18 mouse cellular contexts compared by ENCODE assay signal in the genomic region with DNA sequence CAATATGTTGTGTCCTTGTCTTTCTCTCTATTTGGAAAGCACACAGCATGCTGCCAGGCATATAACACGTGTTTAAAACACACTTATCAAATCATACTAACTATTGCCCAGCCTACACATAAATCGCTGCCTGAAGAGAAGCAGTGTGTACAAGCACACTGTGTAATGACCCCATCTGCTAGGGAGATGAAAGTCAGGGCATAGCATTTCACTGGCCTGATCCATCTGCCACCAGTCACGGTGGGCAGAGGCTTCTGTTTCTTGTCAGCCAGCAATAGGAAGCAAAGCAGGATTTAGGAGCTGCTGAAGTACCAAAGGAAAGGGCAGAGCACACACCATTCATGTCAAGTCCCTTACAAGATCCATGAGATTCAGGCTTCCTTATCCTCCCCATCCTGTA.
DNase-seq lines count a peak whose midpoint lies in the region; ATAC-seq and TF ChIP-seq lines count a peak whose summit lies in the region.
"Had no signal": no experiment of that assay in that cellular context is flagged by ENCODE, and none has a peak within 500 bp of the region (broad histone marks: within the 10 kb centered on the region; RNA-seq: fewer than 3 reads in every experiment).

No protein-coding gene starts in this region.

- peak; percentile 67; the same call in 1 of the 2 replicates for ATAC-seq in hindbrain, postnatal 0 days
- ATAC-seq in hindbrain, embryonic 12.5 days (ENCODE audit: low FRiP score) = no peak
- 0 out of 2 replicates have a peak, but pooled peaks have one; percentile 31 for ATAC-seq in lung, embryonic 14.5 days (ENCODE audit: insufficient read depth)
- 0 out of 2 replicates have a peak, but pooled peaks have one; percentile 67 for ATAC-seq in embryonic facial prominence, embryonic 11.5 days (replicated peaks; ENCODE audit: insufficient number of reproducible peaks, low FRiP score, low TSS enrichment, low read depth)
- ATAC-seq: forebrain, embryonic 15.5 days had no signal

- no peaks in the 10 kb centered on the region for H3K36me3 ChIP-seq in hindbrain, postnatal 0 days (ENCODE audit: insufficient read depth, low read length)
- no peaks in the 10 kb centered on the region for H3K36me3 ChIP-seq in hindbrain, embryonic 12.5 days
- no peaks in the 10 kb centered on the region for H3K36me3 ChIP-seq in lung, embryonic 14.5 days (ENCODE audit: insufficient read depth)
- H3K36me3 ChIP-seq in embryonic facial prominence, embryonic 11.5 days (replicated peaks; ENCODE audit: control insufficient read depth, insufficient read depth, low read depth, low read length) = no peaks in the 10 kb centered on the region
- H3K36me3 ChIP-seq: forebrain, embryonic 15.5 days; G1E; heart, embryonic 10.5 days; lung, embryonic 15.5 days; neural tube, embryonic 13.5 days had no signal

- no peaks in the 10 kb centered on the region for H3K4me1 ChIP-seq in hindbrain, postnatal 0 days (ENCODE audit: insufficient read depth, low read length)
- H3K4me1 ChIP-seq in hindbrain, embryonic 12.5 days = no peaks in the 10 kb centered on the region
- no peaks in the 10 kb centered on the region for H3K4me1 ChIP-seq in lung, embryonic 14.5 days (ENCODE audit: insufficient read depth)
- no peaks in the 10 kb centered on the region for H3K4me1 ChIP-seq in embryonic facial prominence, embryonic 11.5 days (ENCODE audit: control insufficient read depth, insufficient read depth, low read length)
- H3K4me1 ChIP-seq: forebrain, embryonic 15.5 days; lung, embryonic 15.5 days had no signal

- H3K27ac ChIP-seq in hindbrain, postnatal 0 days = no peak overlapping the region
- H3K27ac ChIP-seq in hindbrain, embryonic 12.5 days = no peak overlapping the region
- no peak overlapping the region for H3K27ac ChIP-seq in lung, embryonic 14.5 days (ENCODE audit: low read depth)
- no peak overlapping the region for H3K27ac ChIP-seq in embryonic facial prominence, embryonic 11.5 days (replicated peaks; ENCODE audit: low read depth, low read length)
- H3K27ac ChIP-seq: forebrain, embryonic 15.5 days; heart, embryonic 10.5 days; lung, embryonic 15.5 days; neural tube, embryonic 13.5 days had no signal

- H3K4me3 ChIP-seq in hindbrain, postnatal 0 days (ENCODE audit: low read length) = no peak overlapping the region
- no peak overlapping the region for H3K4me3 ChIP-seq in hindbrain, embryonic 12.5 days
- H3K4me3 ChIP-seq in lung, embryonic 14.5 days (ENCODE audit: low read depth, low read length) = no peak overlapping the region
- no peak overlapping the region for H3K4me3 ChIP-seq in embryonic facial prominence, embryonic 11.5 days (ENCODE audit: low read depth, low read length)
- H3K4me3 ChIP-seq: forebrain, embryonic 15.5 days; heart, embryonic 10.5 days; lung, embryonic 15.5 days; neural tube, embryonic 13.5 days had no signal

- WGBS in hindbrain, postnatal 0 days = 55% methylated on average over 3 of the region's 3 CpGs
- WGBS in hindbrain, embryonic 12.5 days = 69% methylated on average over 3 of the region's 3 CpGs
- 17% methylated on average over 3 of the region's 3 CpGs for WGBS in lung, embryonic 14.5 days
- WGBS in embryonic facial prominence, embryonic 11.5 days = 47% methylated on average over 3 of the region's 3 CpGs

- no peaks in the 10 kb centered on the region for H3K27me3 ChIP-seq in hindbrain, postnatal 0 days (ENCODE audit: insufficient read depth, low read length)
- H3K27me3 ChIP-seq in hindbrain, embryonic 12.5 days = no peaks in the 10 kb centered on the region
- H3K27me3 ChIP-seq in lung, embryonic 14.5 days (ENCODE audit: insufficient read depth, low read length) = no peaks in the 10 kb centered on the region
- no peaks in the 10 kb centered on the region for H3K27me3 ChIP-seq in embryonic facial prominence, embryonic 11.5 days (ENCODE audit: control insufficient read depth, insufficient read depth, low read length)
- H3K27me3 ChIP-seq: forebrain, embryonic 15.5 days; lung, embryonic 15.5 days; neural tube, embryonic 13.5 days had no signal

- H3K9ac ChIP-seq in hindbrain, postnatal 0 days (replicated peaks; ENCODE audit: low read length) = no peak overlapping the region
- H3K9ac ChIP-seq in hindbrain, embryonic 12.5 days = no peak overlapping the region
- no peak overlapping the region for H3K9ac ChIP-seq in lung, embryonic 14.5 days
- H3K9ac ChIP-seq in embryonic facial prominence, embryonic 11.5 days (replicated peaks; ENCODE audit: low read length) = no peak overlapping the region
- H3K9ac ChIP-seq: forebrain, embryonic 15.5 days; lung, embryonic 15.5 days; neural tube, embryonic 13.5 days had no signal

- no peaks in the 10 kb centered on the region for H3K9me3 ChIP-seq in hindbrain, postnatal 0 days (ENCODE audit: low read length)
- H3K9me3 ChIP-seq in hindbrain, embryonic 12.5 days (replicated peaks) = no peaks in the 10 kb centered on the region
- H3K9me3 ChIP-seq in lung, embryonic 14.5 days (ENCODE audit: low read depth, low read length) = no peaks in the 10 kb centered on the region
- H3K9me3 ChIP-seq in embryonic facial prominence, embryonic 11.5 days (replicated peaks; ENCODE audit: control insufficient read depth, low read length) = no peaks in the 10 kb centered on the region
- H3K9me3 ChIP-seq: forebrain, embryonic 15.5 days; G1E; heart, embryonic 10.5 days; lung, embryonic 15.5 days; neural tube, embryonic 13.5 days had no signal

- peak; percentile 27 for DNase-seq in hindbrain, postnatal 0 days (ENCODE audit: low spot score)
- DNase-seq in lung, embryonic 14.5 days = no peak
- no peak for DNase-seq in lung, postnatal 14 days
- DNase-seq in embryonic facial prominence, embryonic 11.5 days (ENCODE audit: low spot score) = peak; percentile 34
- no peak for DNase-seq in adrenal gland, adult 18-20 months (ENCODE audit: low spot score in 2 of 2)
- DNase-seq in ovary, postnatal 36 days (ENCODE audit: low spot score) = no peak
- DNase-seq: adrenal gland, postnatal 10 days; cerebellum, postnatal 25 days; gastrocnemius, postnatal 10 days; retina, postnatal 1 day; thymus, adult 2 months had no signal

- H3K4me2 ChIP-seq in hindbrain, postnatal 0 days (ENCODE audit: low read depth, low read length) = no peak overlapping the region
- no peak overlapping the region for H3K4me2 ChIP-seq in hindbrain, embryonic 12.5 days (replicated peaks)
- no peak overlapping the region for H3K4me2 ChIP-seq in lung, embryonic 14.5 days
- H3K4me2 ChIP-seq in embryonic facial prominence, embryonic 11.5 days (ENCODE audit: low read depth, low read length) = no peak overlapping the region
- H3K4me2 ChIP-seq: forebrain, embryonic 15.5 days; liver, embryonic 11.5 days; lung, embryonic 15.5 days; neural tube, embryonic 13.5 days had no signal

- no peak for TF ChIP-seq CTCF in hindbrain, postnatal 0 days (IDR thresholded peaks at IDR 0.05; ENCODE audit: low read depth)
- TF ChIP-seq CTCF in lung, embryonic 14.5 days (IDR thresholded peaks at IDR 0.05; ENCODE audit: low read depth) = no peak

Comparison
In these comparisons a context has a peak if more than half of its experiments do, and no peak if none do; other contexts are left out.
1. DNase-seq: peak in hindbrain, postnatal 0 days (single experiment) and embryonic facial prominence, embryonic 11.5 days (single experiment); none in lung, embryonic 14.5 days (single experiment), lung, postnatal 14 days (single experiment), adrenal gland, adult 18-20 months (0 of 2) and ovary, postnatal 36 days (single experiment).